Mouse (Mus musculus) neural tube, embryonic 13.5 days (tissue): ENCODE results near the gene Wipf3. TPM values are rescaled to one million over a fixed set of nuclear protein-coding genes. Genes with fewer than 3 reads are reported as not detected.

Source experiments
- ATAC-seq: fragments of 200-750 bp; cut with Nextera tagmentation; 2 replicates; pipeline ENCODE4 v1.8.0; 2017; ENCODE audit warnings: low read depth, mild to moderate bottlenecking, moderate TSS enrichment, moderate library complexity
- H3K27ac ChIP-seq: fragments of 300-500 bp; sonication (generic); replicated peaks from 2 replicates; pipeline ENCODE4 v1.5.1; 2015; ENCODE audit warnings: moderate library complexity, mild to moderate bottlenecking, inconsistent platforms
- H3K27me3 ChIP-seq: fragments of 300-500 bp; sonication (generic); 2 replicates; pipeline ENCODE4 v1.6.1; 2015; ENCODE audit warnings: mild to moderate bottlenecking, inconsistent platforms
- H3K36me3 ChIP-seq: fragments of 300-500 bp; sonication (generic); 2 replicates; pipeline ENCODE4 v1.6.1; 2015; ENCODE audit warnings: mild to moderate bottlenecking, inconsistent platforms
- H3K4me1 ChIP-seq: fragments of 300-500 bp; sonication (generic); replicated peaks from 2 replicates; pipeline ENCODE4 v1.6.1; 2015; ENCODE audit warnings: inconsistent platforms
- H3K4me2 ChIP-seq: fragments of 300-500 bp; sonication (generic); 2 replicates; pipeline ENCODE4 v1.6.1; 2015; ENCODE audit warnings: inconsistent platforms, mild to moderate bottlenecking, moderate library complexity
- H3K4me3 ChIP-seq: fragments of 300-500 bp; sonication (generic); 2 replicates; pipeline ENCODE4 v1.5.1; 2015; ENCODE audit warnings: mild to moderate bottlenecking, inconsistent platforms
- H3K9ac ChIP-seq: fragments of 300-500 bp; sonication (generic); 2 replicates; pipeline ENCODE4 v1.6.1; 2015; ENCODE audit warnings: moderate library complexity, mild to moderate bottlenecking, inconsistent platforms
- H3K9me3 ChIP-seq: fragments of 300-500 bp; sonication (generic); 2 replicates; pipeline ENCODE4 v1.6.1; 2016; ENCODE audit warnings: inconsistent platforms
- WGBS: fragments of 180-500 bp; shearing (Covaris S2); methylation state at CpG from one replicate; pipeline ENCODE4 v1.1.7; 2015; 5-methylcytosine and 5-hydroxymethylcytosine counted together
- polyA plus RNA-seq: library from polyadenylated mRNA; unstranded; fragments of >200 nt; fragmentation: Nextera tagmentation; extraction: Ambion mirVana; gene quantifications from 2 replicates; pipeline ENCODE4 v1.2.1, GENCODE M21; 2015

The Wipf3 gene
- polyA plus RNA-seq, 1 experiment from 2014 or later: 2.3 TPM

DNA sequence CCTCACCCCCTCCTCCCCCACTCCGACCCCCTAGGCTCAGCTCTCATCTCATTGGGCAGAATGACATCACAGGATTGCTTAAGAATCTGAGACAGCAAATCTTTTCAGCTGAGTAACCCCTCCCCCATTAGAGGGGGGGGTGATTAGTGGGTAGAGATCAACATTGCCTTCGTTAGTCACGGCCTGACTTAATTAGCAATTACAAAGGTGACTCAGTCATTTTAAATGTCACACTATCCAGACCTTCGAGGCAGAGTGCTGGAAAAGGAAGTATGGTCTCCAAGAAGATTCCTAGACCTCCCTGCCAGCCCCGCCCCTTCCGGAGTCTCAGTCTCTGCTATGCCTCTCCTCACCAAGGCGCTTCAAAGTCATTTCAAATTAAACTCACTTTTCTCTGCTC is 6.3 kb downstream of the Wipf3 start:
- Histone ChIP-seq H3K36me3 (no peaks in the 10 kb centered on the region), H3K9ac (no peak overlapping the region), H3K27ac (no peak overlapping the region), H3K4me2 (no peak overlapping the region), H3K4me1 (peaks cover 42% of the 10 kb centered on the region), H3K27me3 (peaks cover 10% of the 10 kb centered on the region), H3K4me3 (no peak overlapping the region), H3K9me3 (no peaks in the 10 kb centered on the region)
- ATAC-seq: no peak
- WGBS: 48% methylated on average over 7 of the region's 7 CpGs

- 74% methylated on average over 5 of the region's 5 CpGs for WGBS
- no peak overlapping the region for H3K4me2 ChIP-seq
- ATAC-seq: no peak
Measured at GRCm38 (mm10) chr6:54436286-54436685, 6.9 kb downstream of the Wipf3 start.

DNA sequence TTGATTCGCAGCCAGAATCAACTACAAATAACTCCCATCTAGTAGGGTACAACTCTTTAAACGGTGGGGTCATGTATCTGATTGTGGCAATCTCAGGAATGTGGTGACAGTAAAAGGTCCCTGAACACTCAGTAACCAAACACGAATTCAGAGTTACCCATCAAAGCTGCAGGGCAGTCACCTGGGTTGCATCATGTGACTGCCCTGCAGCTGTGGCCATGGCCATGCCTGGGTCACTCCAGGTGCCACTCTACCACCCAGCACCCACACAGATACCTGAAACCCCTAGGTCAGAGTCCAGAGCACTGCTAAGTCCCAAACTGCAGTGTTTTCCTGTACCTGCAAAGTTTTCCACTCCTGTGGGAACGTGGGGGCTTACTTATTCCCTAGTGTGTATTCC is 9.1 kb downstream of the Wipf3 start:
- Histone ChIP-seq H3K4me2 (no peak overlapping the region), H3K27me3 (no peaks in the 10 kb centered on the region), H3K9ac (no peak overlapping the region), H3K36me3 (no peaks in the 10 kb centered on the region), H3K9me3 (no peaks in the 10 kb centered on the region), H3K27ac (no peak overlapping the region), H3K4me3 (no peak overlapping the region), H3K4me1 (peaks cover 19% of the 10 kb centered on the region)
- ATAC-seq: no peak
- 77% methylated on average over 4 of the region's 4 CpGs for WGBS

More at GRCm38 (mm10) chr6:54436286-54436685, 6.9 kb downstream of the Wipf3 start:
- Histone ChIP-seq H3K9ac (no peak overlapping the region), H3K36me3 (no peaks in the 10 kb centered on the region), H3K4me1 (peaks cover 41% of the 10 kb centered on the region), H3K27me3 (peaks cover 4% of the 10 kb centered on the region; the same call in 1 of the 2 replicates), H3K4me3 (no peak overlapping the region), H3K27ac (no peak overlapping the region), H3K9me3 (no peaks in the 10 kb centered on the region)

GRCm38 (mm10) chr6:54440658-54441057 is 11.3 kb downstream of the Wipf3 start:
- WGBS: 91% methylated on average over 6 of the region's 6 CpGs
- Histone ChIP-seq H3K27me3 (no peaks in the 10 kb centered on the region), H3K9ac (no peak overlapping the region), H3K4me2 (no peak overlapping the region), H3K36me3 (no peaks in the 10 kb centered on the region), H3K4me3 (no peak overlapping the region), H3K9me3 (no peaks in the 10 kb centered on the region), H3K27ac (no peak overlapping the region), H3K4me1 (peaks cover 6% of the 10 kb centered on the region)
- ATAC-seq: no peak

GRCm38 (mm10) chr6:54443657-54444056 is 14.3 kb downstream of the Wipf3 start:
- Histone ChIP-seq H3K4me1 (peaks cover 8% of the 10 kb centered on the region; the same call in 1 of the 2 replicates), H3K27ac (no peak overlapping the region), H3K36me3 (no peaks in the 10 kb centered on the region), H3K27me3 (no peaks in the 10 kb centered on the region), H3K9ac (no peak overlapping the region), H3K4me2 (no peak overlapping the region), H3K9me3 (no peaks in the 10 kb centered on the region), H3K4me3 (no peak overlapping the region)
- no peak for ATAC-seq
- WGBS: 87% methylated on average over 4 of the region's 4 CpGs

DNA sequence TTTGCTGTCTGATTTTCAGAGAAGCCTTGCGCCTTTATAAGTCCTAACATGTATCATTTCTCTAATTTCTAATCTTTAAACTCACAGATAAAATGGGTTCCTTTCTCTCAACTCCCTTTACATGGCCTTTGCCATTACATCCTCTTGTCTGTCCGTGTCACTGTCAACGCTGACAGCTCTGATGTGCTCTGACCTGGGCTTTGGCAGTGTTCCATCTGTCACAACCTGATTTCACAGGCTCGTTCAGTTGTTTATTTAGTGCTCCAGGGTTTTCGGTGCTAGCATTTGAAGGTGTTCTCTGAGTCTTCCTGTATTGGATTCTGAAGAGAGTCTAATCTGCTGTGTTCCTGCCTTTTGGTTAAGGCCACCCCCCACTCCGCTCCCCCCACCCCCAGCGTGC is 14.7 kb downstream of the Wipf3 start:
- H3K36me3 ChIP-seq: no peaks in the 10 kb centered on the region
- H3K4me3 ChIP-seq: no peak overlapping the region
- no peak overlapping the region for H3K4me2 ChIP-seq
- H3K27me3 ChIP-seq: no peaks in the 10 kb centered on the region
- no peak for ATAC-seq
- H3K4me1 ChIP-seq: peaks cover 8% of the 10 kb centered on the region; the same call in 1 of the 2 replicates
- H3K27ac ChIP-seq: no peak overlapping the region
- H3K9ac ChIP-seq: 0 out of 2 replicates have a peak overlapping the region, but pooled peaks have one; percentile 17
- WGBS: 74% methylated on average over 7 of the region's 7 CpGs
- no peaks in the 10 kb centered on the region for H3K9me3 ChIP-seq

DNA sequence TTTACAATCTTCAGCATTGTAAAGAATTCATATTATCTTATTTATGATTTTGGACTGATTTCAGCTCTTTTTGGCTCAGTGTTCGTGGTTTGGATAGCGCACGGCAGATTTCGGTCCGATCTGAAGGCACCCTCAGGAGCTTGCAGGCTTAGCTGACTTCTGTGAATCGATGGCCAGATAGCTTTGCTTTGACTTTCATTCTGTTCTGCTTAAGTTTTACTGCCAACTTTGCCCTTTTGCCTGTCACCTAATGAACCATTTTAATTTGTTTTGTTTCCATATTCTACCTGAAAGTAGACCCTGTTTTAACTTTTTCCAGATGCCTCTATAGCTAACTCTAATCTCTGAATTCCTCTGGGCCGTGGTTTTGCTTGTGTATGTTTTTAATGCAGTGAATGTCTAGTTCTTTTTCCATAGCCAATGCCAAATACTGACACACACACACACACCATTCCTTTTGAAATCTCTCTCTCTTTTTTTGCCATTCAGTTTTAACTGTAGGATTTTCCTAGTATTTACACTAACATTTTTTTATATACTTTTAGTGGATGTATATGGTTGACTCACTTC is 15.9 kb downstream of the Wipf3 start:
- no peak overlapping the region for H3K9ac ChIP-seq
- H3K27me3 ChIP-seq: no peaks in the 10 kb centered on the region
- no peaks in the 10 kb centered on the region for H3K36me3 ChIP-seq
- H3K4me3 ChIP-seq: no peak overlapping the region
- ATAC-seq: no peak
- no peak overlapping the region for H3K27ac ChIP-seq
- no peak overlapping the region for H3K4me2 ChIP-seq
- WGBS: 83% methylated on average over 7 of the region's 7 CpGs
- H3K4me1 ChIP-seq: peaks cover 8% of the 10 kb centered on the region; the same call in 1 of the 2 replicates
- no peaks in the 10 kb centered on the region for H3K9me3 ChIP-seq

GRCm38 (mm10) chr6:54447353-54447752 is 17.9 kb downstream of the Wipf3 start:
- ATAC-seq: no peak; the same call in 1 of the 2 replicates
- Histone ChIP-seq H3K36me3 (no peaks in the 10 kb centered on the region), H3K4me2 (no peak overlapping the region), H3K9me3 (no peaks in the 10 kb centered on the region), H3K27me3 (no peaks in the 10 kb centered on the region), H3K27ac (peak overlapping the region; percentile 46; the same call in 1 of the 2 replicates), H3K4me3 (no peak overlapping the region), H3K9ac (no peak overlapping the region), H3K4me1 (peaks cover 8% of the 10 kb centered on the region; the same call in 1 of the 2 replicates)
- 67% methylated on average over 4 of the region's 4 CpGs for WGBS

DNA sequence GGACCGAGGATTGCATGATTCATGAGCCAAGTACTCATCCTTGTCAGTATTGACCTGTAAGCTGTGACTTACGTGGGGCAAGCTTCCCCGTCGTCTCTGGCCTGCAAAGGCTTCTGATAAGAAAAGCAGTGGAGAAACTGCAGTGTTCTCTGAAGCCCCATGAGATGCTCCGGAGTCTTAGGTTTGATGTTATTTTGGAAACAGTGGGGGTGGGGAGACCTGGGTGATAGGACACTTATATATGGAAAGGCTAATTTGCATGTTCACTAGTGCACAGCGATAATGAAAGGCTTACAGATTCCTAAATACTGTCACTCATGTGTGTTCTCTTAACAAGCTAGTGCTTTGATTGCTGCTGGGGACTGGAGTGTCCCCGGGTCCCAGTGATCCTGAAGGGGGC is 30.3 kb downstream of the Wipf3 start:
- H3K27me3 ChIP-seq: no peaks in the 10 kb centered on the region; the same call in 1 of the 2 replicates
- H3K4me1 ChIP-seq: peaks cover 10% of the 10 kb centered on the region; the same call in 1 of the 2 replicates
- no peak overlapping the region for H3K4me3 ChIP-seq
- H3K9ac ChIP-seq: no peak overlapping the region
- H3K9me3 ChIP-seq: no peaks in the 10 kb centered on the region
- WGBS: 70% methylated on average over 7 of the region's 7 CpGs
- no peak overlapping the region for H3K4me2 ChIP-seq
- no peaks in the 10 kb centered on the region for H3K36me3 ChIP-seq
- ATAC-seq: no peak
- H3K27ac ChIP-seq: no peak overlapping the region

DNA sequence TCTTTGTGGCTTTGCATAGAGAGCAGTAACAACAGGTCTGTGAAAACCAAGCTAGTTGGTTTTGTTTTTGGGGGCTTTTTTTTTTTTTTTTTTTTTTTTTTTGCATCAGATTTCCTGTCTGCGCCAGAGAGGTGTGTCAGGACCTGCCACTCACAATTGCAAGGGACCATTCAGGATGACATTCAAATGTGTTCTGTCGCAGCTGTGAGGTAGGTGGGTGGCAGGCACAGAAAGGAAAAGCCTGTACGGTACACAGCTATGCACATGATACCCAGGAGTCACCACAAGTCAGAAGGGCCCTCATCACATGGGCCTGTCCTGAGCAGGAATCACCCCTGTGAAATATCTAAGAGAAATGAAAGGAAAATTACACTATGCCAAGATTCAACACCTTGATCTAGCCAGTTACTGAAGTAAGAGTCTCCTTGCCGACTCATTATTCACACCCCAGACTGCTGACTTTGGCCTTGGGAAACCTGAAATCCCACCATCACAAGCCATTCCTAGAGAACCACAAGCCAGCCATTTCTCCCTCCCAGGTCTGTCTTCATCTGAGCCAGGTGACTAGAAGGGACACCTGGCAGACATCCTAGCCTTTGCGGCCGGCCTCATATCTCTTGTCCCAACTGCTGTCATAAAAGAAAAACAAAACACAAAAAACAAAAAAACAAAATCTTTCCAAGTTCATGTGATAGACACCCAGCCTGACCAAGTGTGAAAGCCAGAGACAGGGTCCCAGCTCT is 30.9 kb downstream of the Wipf3 start:
- H3K9ac ChIP-seq: no peak overlapping the region
- no peak for ATAC-seq
- 90% methylated on average over 6 of the region's 6 CpGs for WGBS

DNA sequence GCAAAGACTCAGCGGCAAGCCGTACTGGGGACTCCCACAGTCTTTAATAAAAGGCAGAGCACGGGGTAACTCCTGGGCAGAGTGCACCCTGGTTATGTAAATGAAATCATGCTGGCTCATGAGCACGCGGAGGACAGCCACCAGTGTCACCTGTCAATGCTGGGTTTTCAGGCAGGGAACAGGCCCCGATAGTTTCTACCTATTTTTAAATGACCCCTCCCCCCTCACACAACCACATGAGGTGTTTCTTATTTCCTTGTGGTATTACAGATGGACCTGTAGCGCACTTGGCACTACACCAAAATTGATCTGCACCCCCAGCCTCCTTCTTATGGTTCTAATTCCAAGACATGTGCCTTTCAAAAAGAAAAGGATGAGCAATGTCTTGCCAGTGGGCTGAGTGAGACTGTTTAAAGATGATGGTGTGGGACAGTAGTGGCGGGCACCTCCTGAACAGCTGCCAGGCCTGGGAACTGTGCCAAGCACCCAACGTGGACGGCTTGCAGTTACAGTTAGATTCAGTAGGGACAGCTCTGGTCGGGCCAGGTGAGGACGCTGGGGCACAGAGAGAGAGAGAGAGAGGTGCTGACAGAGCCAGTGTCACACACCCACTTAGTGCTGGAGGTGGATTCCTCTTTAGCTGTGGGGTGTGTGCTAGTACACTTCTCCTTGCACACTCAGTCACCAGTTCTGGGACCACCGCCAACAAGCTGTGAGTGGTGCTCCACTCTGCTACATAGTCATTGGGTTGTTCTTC is 31.7 kb downstream of the Wipf3 start:
- no peaks in the 10 kb centered on the region for H3K36me3 ChIP-seq
- H3K27ac ChIP-seq: no peak overlapping the region
- no peak for ATAC-seq
- H3K9ac ChIP-seq: no peak overlapping the region
- H3K9me3 ChIP-seq: no peaks in the 10 kb centered on the region
- no peak overlapping the region for H3K4me2 ChIP-seq
- H3K4me1 ChIP-seq: peaks cover 10% of the 10 kb centered on the region; the same call in 1 of the 2 replicates
- WGBS: 66% methylated on average over 13 of the region's 13 CpGs
- no peak overlapping the region for H3K4me3 ChIP-seq
- no peaks in the 10 kb centered on the region; the same call in 1 of the 2 replicates for H3K27me3 ChIP-seq

More for the DNA sequence above, 30.9 kb downstream of the Wipf3 start:
- no peaks in the 10 kb centered on the region; the same call in 1 of the 2 replicates for H3K27me3 ChIP-seq
- no peak overlapping the region for H3K4me3 ChIP-seq
- no peak overlapping the region for H3K27ac ChIP-seq
- H3K9me3 ChIP-seq: no peaks in the 10 kb centered on the region
- no peaks in the 10 kb centered on the region for H3K36me3 ChIP-seq
- peaks cover 10% of the 10 kb centered on the region; the same call in 1 of the 2 replicates for H3K4me1 ChIP-seq
- no peak overlapping the region for H3K4me2 ChIP-seq

DNA sequence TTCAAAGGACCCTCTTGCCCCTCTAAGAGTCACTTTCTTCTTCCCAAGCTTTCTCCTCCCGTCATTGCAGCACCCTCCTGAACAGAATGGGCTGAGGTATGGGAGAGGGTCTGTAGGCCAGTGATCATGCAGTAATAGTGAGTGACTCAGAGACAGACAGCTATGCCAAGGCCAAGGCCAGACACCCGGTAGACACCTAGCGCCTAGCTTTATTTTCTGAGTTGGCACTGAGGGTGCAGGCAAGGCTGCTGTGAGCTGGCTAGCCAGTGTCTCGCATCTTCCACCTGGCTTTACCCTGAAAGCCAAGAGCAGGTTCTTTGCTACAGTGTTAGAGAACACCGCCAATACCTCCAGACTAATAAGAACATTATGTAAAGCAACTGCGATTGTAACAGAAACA is 33.4 kb downstream of the Wipf3 start:
- Histone ChIP-seq H3K27ac (no peak overlapping the region), H3K4me3 (no peak overlapping the region), H3K27me3 (no peaks in the 10 kb centered on the region; the same call in 1 of the 2 replicates), H3K36me3 (no peaks in the 10 kb centered on the region), H3K9ac (no peak overlapping the region), H3K4me2 (no peak overlapping the region), H3K9me3 (no peaks in the 10 kb centered on the region), H3K4me1 (peaks cover 10% of the 10 kb centered on the region; the same call in 1 of the 2 replicates)
- ATAC-seq: no peak
- 92% methylated on average over 6 of the region's 6 CpGs for WGBS
